Mouse (Mus musculus) gastrocnemius, postnatal 36 days (tissue): ENCODE data around the gene Tnfsf8. TPM values are rescaled to one million over a fixed set of nuclear protein-coding genes. Genes with fewer than 3 reads are reported as not detected.

Experiments
- DNase-seq, 2 experiments: peaks; one replicate each; pipeline ENCODE4 v3.0.0; 2022
- intact Hi-C: fragments of 180-260 bp; cut with DNase I; formaldehyde crosslinking; loops from one replicate; pipeline ENCODE4 v1.15.1; 2025
- total RNA-seq, 2 experiments: library from RNA; stranded (reverse); gene quantifications; 2 replicates each; pipeline ENCODE4 v1.2.3; 2021

Gene Tnfsf8
- total RNA-seq, 2 experiments from 2014 or later = not detected

DNA sequence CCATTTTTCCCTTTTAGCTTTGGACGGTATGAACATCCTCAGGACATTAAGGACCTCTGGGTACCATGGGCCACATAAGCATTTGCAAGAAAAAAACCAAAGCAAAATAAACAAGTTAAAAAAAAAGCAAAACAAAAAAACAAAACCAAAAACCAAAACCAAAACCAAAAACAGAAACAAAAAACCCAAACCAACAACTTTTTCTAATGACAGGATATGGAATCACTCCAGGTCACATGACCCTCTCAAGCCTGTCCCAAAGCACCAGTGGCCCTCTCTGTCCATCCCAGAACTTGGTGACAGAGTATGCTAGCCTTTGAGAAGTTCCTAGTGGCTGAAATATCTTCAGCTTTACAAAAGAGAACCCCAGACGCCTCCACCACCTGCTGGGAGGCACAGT, 15.4 kb downstream of the Tnfsf8 start:
- intact Hi-C loops = loop anchor here (2.0 kb wide), 1 partner anchor 429 kb away; no protein-coding TSS in a partner anchor
- no peak for DNase-seq

DNA sequence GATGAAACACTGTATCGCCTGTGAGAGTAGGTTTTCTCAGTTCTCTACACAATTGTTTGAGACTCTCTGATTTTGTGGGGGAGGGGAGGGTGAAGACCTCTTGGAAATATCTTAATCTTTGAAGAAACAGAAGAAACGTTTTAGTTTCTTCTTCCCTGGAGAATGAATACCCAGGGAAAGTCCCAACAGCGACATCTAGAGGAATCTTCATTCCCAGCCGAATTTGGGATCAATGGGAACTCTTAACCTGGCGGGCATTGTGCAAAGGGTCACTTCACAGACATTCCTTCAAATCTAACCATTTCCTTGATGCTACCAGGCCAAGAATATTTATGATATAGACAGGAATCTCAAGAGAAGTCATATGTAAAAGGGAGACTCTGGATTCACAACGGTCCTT, 17.2 kb downstream of the Tnfsf8 start:
- intact Hi-C loops = loop anchor here (2.0 to 5.0 kb wide), 3 partner anchors 103 to 427 kb away; no protein-coding TSS in a partner anchor
- DNase-seq = no peak

DNA sequence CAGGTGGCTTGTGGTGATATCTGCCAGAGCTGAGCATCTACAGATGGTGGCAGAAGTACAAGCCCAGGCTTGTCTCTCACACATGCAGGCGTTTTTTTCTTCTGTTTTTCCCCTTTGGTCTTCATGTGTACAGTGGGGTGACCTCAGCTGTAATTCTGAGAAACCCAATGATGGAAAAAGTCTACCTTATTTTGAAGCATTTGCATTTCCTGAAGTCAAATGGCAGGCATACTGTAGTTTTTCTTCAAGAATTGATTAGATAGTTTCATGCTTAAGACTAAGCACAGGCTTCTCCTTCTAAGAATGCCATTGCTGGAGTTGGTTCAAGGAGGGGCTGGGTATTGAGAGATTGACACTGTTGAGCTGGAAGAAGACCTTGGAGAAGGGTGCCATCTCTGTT, 18.9 kb downstream of the Tnfsf8 start:
- intact Hi-C loops = loop anchor here (2.0 to 5.0 kb wide), 2 partner anchors 105 to 155 kb away; no protein-coding TSS in a partner anchor
- DNase-seq = no peak

DNA sequence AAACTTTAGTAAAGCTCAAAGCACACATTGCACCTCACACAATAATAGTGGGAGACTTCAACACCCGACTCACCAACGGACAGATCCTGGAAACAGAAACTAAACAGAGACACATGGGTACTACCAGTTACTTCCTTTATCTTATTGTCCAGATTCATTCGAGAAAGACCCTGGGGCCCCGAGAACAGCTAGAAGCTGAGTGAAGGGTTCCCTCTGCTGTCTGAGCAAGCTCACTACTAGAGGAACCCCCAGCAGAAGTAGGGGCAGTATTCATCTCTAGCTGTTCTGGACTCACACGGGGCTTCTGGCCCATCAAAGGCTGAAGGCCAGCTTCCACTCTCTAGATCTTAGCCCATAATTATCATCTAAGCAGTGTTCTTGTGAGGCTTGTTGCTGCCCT, 20.7 kb downstream of the Tnfsf8 start:
- DNase-seq = no peak
- intact Hi-C loops = loop anchor here (5.0 kb wide), 1 partner anchor 107 kb away; no protein-coding TSS in a partner anchor

DNA sequence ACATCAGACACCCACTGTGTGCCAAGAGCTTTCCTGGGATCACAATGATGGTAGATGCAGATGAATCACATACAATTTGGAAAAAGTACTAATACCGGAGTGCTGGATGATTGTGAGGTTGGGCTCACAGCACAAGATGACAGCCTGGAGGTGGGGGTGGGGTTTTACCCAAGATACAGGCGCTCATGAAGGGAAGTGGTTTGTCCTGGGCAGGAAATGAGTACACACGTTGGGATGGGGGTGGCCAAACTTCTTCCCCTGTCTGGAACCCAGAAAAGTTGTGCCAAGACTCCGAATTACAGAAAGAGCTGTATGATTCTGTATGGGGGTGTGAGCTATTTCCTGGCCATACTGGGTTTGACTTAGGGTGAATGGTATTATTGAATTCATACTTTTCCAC, 38.0 kb downstream of the Tnfsf8 start:
- intact Hi-C loops = no loop called here

DNA sequence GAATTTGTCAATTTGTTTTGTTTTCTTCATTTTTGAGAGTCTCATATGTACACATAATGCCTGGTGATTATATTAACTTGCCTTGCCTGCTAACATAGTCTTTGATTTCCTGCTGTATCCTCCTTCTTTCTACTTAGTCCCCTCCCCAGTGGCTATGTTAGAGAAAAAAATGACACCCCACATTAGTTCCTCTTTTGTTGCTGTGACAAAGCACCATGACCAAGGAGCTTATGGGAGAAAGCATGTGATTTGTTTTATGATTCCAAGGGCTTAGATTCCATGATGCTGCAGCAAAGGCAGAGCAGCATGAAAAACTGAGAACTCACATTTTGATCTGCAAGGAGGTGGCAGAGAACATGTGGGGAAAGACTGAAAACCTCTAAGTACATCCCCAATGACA, 43.6 kb downstream of the Tnfsf8 start:
- DNase-seq = no peak
- intact Hi-C loops = no loop called here

More for the DNA sequence above, 38.0 kb downstream of the Tnfsf8 start:
- no peak for DNase-seq

DNA sequence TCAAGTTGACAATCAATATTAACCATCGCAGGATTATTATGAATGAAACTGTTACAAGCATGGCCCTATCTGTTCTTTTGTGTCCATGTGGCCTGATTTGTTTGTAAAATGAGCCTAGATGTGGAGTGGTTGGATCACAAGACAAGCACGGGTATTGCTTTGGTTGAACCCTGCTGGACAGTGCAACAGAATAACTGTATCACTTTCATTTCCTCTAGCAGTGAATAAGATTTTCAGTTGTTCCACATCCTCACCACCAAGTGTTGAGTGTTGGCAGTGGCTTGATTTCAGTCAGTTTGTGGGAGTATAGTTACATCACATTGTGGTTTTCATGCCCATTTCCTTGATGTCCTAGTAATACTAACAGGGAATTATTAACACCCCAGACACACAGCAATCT, 45.5 kb downstream of the Tnfsf8 start:
- intact Hi-C loops = no loop called here
- no peak for DNase-seq

DNA sequence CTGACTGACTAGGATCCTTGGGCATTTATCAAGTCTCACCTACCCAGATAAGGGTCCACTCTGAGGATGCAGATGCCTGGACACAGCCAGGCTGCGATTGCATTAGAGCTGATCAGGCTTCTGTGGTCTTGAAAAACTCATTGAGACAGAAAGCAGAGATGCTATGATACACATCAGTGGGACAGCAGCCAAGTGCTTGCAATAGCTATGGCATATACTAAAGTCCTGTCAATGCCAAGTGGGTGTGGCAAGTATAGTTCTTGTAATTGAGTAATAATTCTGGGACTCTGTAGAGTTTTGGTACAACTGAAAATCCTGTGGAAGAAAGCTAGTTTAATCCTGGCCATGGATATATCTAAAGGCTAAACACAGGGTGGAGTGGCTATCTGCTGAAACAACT, 63.1 kb downstream of the Tnfsf8 start:
- intact Hi-C loops = no loop called here
- DNase-seq = no peak

DNA sequence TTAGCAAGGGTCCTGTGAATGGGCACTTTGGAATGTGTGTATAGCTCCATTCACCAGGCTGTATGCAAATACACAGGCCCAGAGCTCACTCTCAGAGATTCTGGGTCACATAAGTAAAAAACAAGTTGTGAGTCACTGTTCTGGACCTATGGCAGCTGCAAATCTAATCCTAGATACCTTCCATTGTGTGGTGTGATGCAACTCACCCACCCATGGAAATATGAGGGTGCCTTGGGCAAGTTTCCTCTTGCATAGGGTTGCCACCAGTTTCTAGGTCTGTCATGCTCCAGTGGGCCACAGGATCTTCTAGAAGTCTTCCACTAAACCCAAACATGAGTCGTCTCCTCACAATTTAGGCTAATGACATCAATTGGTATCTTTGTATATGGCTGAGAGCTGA, 64.6 kb downstream of the Tnfsf8 start:
- DNase-seq = no peak
- intact Hi-C loops = no loop called here

DNA sequence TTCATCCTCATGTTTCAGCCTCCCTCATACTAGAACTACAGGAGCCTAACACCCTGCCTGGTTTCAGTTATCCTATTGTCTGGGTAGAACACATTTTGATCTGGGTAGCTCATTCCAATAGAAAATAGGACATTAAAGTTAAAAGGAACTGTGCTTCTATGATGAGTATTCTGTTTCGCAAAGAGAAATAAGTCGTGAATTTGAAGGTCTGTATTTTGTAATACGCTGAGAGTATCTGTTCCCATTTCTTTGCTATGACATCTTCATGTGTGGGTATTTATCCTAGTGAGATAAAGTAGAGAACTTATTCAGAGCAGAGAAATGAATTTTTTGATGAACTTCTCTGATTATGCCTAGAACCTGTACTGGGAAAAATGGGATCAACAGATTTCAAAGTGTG, 68.8 kb downstream of the Tnfsf8 start:
- intact Hi-C loops = no loop called here
- DNase-seq = no peak

DNA sequence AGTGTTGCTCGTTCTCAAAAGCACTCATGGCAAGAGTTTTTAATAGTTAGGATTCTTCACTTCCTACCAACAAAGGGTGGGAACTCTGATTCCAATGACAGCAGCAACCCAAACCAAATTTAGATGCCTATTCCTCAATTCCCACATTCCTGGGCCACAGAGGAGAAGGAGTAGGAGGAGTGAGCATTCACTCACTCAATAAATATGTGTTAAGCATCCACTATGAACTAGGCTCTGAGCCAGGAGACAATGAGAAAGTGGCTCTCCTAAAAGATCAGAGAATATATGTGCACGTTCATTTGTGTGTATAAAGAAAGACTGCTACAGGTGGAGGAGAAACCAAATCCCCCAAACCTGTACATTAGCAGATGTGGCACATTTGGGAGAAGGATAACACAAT, 75.7 kb downstream of the Tnfsf8 start:
- intact Hi-C loops = no loop called here
- no peak for DNase-seq

DNA sequence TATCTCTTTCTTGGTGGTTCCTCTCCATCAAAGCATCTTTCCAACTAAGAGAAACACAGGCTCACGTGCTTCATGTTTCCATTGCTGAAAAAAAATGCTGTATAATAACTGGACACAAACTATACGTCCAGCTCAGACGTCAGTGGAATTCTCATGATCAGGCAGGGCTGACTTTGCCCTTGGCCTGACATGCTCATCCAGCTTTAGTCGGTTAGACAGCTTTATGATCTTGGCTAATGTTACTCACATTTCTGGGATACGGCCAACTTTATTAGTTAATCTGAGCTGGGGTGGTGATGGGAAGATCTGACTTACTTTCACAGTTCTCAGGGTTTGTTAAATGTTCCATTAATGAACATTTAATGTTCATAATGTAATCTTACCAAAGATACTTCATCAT, 77.3 kb downstream of the Tnfsf8 start:
- DNase-seq = no peak
- intact Hi-C loops = no loop called here

DNA sequence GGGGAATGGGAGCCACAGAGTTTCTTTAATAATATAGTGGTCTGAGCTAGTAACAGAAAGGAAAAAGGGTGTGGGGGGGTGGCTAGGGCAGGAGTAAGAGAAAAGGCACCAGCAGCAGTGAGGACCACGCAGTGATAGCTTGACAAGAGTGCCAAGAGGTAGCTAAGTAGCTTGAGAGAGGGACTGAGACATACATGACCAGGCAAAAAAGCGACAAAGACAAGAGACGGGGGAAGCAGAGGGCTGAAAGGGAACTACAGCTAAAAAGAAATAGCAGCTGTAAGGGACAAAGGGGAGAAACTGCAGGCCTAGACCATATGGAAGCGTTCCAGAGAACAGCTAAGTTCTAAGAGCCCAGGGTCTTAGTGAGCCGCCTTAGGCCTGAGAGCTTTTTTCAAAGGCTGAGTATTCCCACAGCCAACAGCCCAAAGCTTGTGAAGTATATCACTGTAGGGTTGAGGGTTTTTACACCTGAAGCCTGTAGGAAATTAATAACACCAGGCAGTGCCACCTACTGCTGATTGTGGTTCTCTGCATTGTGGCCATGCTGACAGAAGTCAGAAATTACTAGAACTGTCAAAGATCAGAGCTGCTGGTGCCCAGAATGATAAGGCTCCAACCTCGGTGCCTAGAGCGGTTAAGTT, 78.1 kb downstream of the Tnfsf8 start:
- no peak for DNase-seq
- intact Hi-C loops = no loop called here

Other genes starting within 250 kb of the Tnfsf8 start
- not detected for gene Tex48, start 238.9 kb downstream of the Tnfsf8 start, total RNA-seq
- gene Gm11214, start 198.0 kb downstream of the Tnfsf8 start, total RNA-seq = not detected
- not detected for gene Tnfsf15, start 116.2 kb downstream of the Tnfsf8 start, total RNA-seq
- gene Tnc, start 185.7 kb upstream of the Tnfsf8 start, total RNA-seq = 1 to 10 TPM; 4.3 to 4.8 TPM